In the genomic region with DNA sequence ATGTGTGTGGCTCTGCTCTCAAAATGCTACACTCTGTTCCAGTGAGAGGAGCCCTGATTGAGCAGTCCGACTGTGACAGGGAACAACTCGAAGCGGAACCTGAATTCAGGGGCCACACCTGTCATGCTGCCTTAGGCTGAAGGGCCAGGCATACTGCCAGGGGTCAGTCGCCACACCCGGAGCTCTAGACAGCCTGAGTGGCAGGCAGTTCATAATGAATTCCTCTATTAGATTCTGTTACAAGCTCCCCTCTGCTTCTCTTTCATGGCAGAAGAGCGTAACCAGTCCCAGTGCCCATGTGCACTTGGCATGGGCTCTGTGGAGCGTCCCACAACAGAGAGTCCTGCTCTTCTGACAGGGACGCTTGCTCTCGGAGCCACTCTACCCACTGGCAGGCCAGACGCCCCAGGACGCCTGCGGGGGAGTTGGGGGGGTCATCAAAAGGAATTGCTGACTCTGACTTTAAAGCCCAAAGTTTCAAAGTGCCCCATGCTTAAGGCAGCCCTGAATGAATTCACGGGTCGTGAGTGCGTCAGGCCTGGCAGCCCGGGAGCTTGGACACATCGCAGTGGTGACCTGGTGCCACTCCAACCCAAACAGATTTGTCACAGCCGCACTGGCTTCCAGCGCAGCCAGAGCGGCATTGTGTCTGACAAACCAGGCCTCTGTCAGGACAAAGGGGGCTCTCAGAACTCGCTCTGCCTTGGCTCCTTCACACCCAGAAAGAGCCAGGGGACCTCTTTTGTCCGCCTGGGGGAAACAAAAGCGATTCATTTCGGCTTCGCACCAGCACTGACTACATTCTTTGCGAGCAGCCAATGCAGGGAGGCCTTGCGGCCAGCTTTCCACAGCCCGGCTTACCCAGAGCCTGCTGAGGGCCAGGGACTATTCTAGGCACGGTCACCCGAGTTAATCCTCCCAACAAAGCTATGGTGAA, we compare ENCODE assay signal across 8 mouse cellular contexts.
A peak's percentile ranks its signal among the peaks of the same experiment; 100 is the strongest.
DNase-seq lines count a peak whose midpoint lies in the region; ATAC-seq and TF ChIP-seq lines count a peak whose summit lies in the region.

No protein-coding gene starts in this region.

- H3K27me3 ChIP-seq in embryonic facial prominence, embryonic 14.5 days (replicated peaks; ENCODE audit: control insufficient read depth, insufficient read depth, low read length), result no peaks in the 10 kb centered on the region
- no peaks in the 10 kb centered on the region for H3K27me3 ChIP-seq in lung, embryonic 16.5 days (ENCODE audit: control insufficient read depth, insufficient read depth, low read depth, low read length)
- H3K27me3 ChIP-seq in liver, postnatal 0 days (ENCODE audit: insufficient read depth, low read length), result no peaks in the 10 kb centered on the region

- peak; percentile 60 for DNase-seq in cerebellum, adult 11-12 months
- peak; percentile 77 for DNase-seq in embryonic facial prominence, embryonic 14.5 days (ENCODE audit: low spot score)
- DNase-seq in heart, adult 8-10 months (ENCODE audit: low spot score), result peak; percentile 36
- peak; percentile 61 to 74 for DNase-seq in layer of hippocampus, adult 18-20 months (ENCODE audit: low spot score in 2 of 2)
- peak; percentile 32 for DNase-seq in right cerebral cortex, postnatal 14 days
- DNase-seq in liver, postnatal 0 days, result no peak

- H3K4me3 ChIP-seq in embryonic facial prominence, embryonic 14.5 days (ENCODE audit: low read depth, low read length), result no peak overlapping the region
- no peak overlapping the region for H3K4me3 ChIP-seq in lung, embryonic 16.5 days (ENCODE audit: low read length)
- H3K4me3 ChIP-seq in liver, postnatal 0 days (ENCODE audit: low read depth, low read length), result no peak overlapping the region

- no peaks in the 10 kb centered on the region for H3K9me3 ChIP-seq in embryonic facial prominence, embryonic 14.5 days (ENCODE audit: control insufficient read depth, low read length)
- H3K9me3 ChIP-seq in lung, embryonic 16.5 days (ENCODE audit: control insufficient read depth, low read length), result no peaks in the 10 kb centered on the region
- no peaks in the 10 kb centered on the region for H3K9me3 ChIP-seq in liver, postnatal 0 days (ENCODE audit: low read length)

- H3K9ac ChIP-seq in embryonic facial prominence, embryonic 14.5 days (ENCODE audit: low read depth, low read length), result peak overlapping the region; percentile 42; the same call in 1 of the 2 replicates
- peak overlapping the region; percentile 9; the same call in 1 of the 2 replicates for H3K9ac ChIP-seq in lung, embryonic 16.5 days (ENCODE audit: low read length)
- no peak overlapping the region for H3K9ac ChIP-seq in liver, postnatal 0 days (replicated peaks)

- no peaks in the 10 kb centered on the region for H3K36me3 ChIP-seq in embryonic facial prominence, embryonic 14.5 days (ENCODE audit: control insufficient read depth, insufficient read depth, low read length)
- no peaks in the 10 kb centered on the region for H3K36me3 ChIP-seq in lung, embryonic 16.5 days (ENCODE audit: control insufficient read depth, insufficient read depth, low read length)
- no peaks in the 10 kb centered on the region for H3K36me3 ChIP-seq in liver, postnatal 0 days (replicated peaks; ENCODE audit: insufficient read depth, low read length)

- peak overlapping the region; percentile 20 for H3K4me2 ChIP-seq in embryonic facial prominence, embryonic 14.5 days (ENCODE audit: low read depth, low read length)
- no peak overlapping the region for H3K4me2 ChIP-seq in lung, embryonic 16.5 days (ENCODE audit: low read depth, low read length)
- H3K4me2 ChIP-seq in liver, postnatal 0 days (ENCODE audit: low read depth, low read length), result no peak overlapping the region

- ATAC-seq in embryonic facial prominence, embryonic 14.5 days (ENCODE audit: low read depth), result peak; percentile 82
- peak; percentile 62 for ATAC-seq in lung, embryonic 16.5 days (ENCODE audit: low read depth)
- ATAC-seq in granulocyte monocyte progenitor cell, adult 5-6 weeks (replicated peaks; ENCODE audit: poor library complexity, severe bottlenecking), result no peak
- ATAC-seq in liver, postnatal 0 days, result no peak

- no peak for TF ChIP-seq EP300 in liver, postnatal 0 days (IDR thresholded peaks at IDR 0.05; ENCODE audit: low read depth)

- H3K27ac ChIP-seq in embryonic facial prominence, embryonic 14.5 days (replicated peaks; ENCODE audit: low read depth, low read length), result peak overlapping the region; percentile 52
- no peak overlapping the region for H3K27ac ChIP-seq in lung, embryonic 16.5 days (ENCODE audit: low read length)
- H3K27ac ChIP-seq in liver, postnatal 0 days (ENCODE audit: low read depth), result no peak overlapping the region

- peaks cover 12% of the 10 kb centered on the region for H3K4me1 ChIP-seq in embryonic facial prominence, embryonic 14.5 days (ENCODE audit: control insufficient read depth, insufficient read depth, low read length)
- no peaks in the 10 kb centered on the region for H3K4me1 ChIP-seq in lung, embryonic 16.5 days (replicated peaks; ENCODE audit: control insufficient read depth, insufficient read depth, low read length)
- H3K4me1 ChIP-seq in liver, postnatal 0 days (ENCODE audit: insufficient read depth), result no peaks in the 10 kb centered on the region

- 20% methylated on average over 30 of the region's 30 CpGs for whole genome bisulfite sequencing in embryonic facial prominence, embryonic 14.5 days
- WGBS in lung, embryonic 16.5 days, result 32% methylated on average over 30 of the region's 30 CpGs
- WGBS in liver, postnatal 0 days (ENCODE audit: insufficient replicate concordance), result 49% methylated on average over 30 of the region's 30 CpGs

- no peak for TF ChIP-seq CTCF in liver, postnatal 0 days (IDR thresholded peaks at IDR 0.05; ENCODE audit: low read depth)

Comparison
In these comparisons a context has a peak if more than half of its experiments do, and no peak if none do; other contexts are left out.
1. ATAC-seq: peak in embryonic facial prominence, embryonic 14.5 days (single experiment) and lung, embryonic 16.5 days (single experiment); none in granulocyte monocyte progenitor cell, adult 5-6 weeks (single experiment) and liver, postnatal 0 days (single experiment).